Mouse (Mus musculus) lung, postnatal 14 days (tissue): Measurements from ENCODE around the gene Rassf3.

Experiments
- DNase-seq: peaks from one replicate; pipeline ENCODE4 v3.0.0; 2021

Gene Rassf3

DNA sequence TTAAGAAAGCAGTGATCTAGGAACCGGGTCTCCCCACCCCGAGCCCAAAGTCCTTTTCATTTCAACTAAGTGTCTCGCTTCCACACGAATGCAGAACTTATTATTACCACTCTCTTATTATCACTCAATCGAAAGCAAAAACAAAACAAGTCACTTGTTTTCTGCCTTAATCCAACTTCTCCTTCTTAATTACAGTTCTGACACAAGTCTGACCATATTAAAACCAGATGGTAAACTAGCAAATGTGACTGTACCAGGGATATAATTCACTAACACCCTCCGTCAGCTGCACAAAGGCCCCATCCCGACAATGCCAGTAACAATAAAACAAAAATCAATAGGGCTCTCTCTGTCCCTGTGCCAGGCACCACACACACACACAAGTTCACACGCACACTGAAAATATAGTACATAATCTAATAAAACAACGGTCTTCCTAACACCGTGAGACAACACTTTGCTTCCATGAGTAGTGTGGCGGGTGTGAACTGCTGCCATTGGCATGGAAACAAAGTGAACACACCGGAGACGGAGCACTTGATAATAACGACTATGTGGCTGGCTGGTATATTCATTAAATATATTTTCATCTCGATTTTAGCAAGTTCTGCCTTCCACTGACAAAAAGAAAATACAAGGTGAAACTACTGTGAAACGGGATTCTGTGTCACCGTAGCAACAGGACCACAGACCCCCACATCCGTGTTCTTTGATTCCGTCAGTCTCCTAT is 16.9 kb downstream of the Rassf3 start:
- no peak for DNase-seq

DNA sequence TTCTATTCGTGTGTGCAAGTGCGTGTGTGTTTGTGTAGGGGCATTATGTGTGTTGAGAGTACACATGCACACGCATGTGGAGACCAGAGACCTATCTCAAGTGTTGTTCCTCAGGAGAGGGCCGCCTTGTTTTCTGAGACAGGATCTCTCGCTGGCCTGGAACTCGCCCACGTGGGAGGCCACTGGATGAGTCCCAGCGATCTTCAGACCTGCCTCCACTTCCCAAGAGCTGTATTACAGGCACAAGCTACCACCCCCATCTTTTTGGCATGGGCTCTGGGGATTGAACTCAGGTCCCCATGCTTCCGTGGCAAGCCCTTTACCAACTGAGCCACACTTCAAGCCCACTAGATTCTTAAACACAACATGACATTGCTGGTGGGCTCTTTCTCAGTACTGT is 17.7 kb downstream of the Rassf3 start:
- DNase-seq = no peak

DNA sequence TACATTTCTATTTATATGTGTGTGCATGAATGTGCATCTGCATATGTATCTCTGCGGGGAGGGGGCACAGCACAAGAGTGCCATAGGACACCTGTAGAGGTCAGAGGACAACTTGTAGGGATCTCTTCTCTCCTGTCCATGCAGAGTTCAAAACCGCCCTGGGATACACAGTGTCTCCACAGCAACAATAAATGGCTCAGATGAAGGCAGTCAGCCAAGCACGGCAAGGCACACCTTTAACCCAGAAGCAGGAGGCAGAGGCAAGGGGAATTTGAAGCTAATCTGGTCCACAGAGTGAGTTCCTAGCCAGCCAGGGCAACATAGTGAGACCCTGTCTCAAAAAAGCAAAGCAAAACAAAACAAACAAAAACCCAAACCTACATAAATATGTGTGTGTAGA is 18.8 kb downstream of the Rassf3 start:
- no peak for DNase-seq

DNA sequence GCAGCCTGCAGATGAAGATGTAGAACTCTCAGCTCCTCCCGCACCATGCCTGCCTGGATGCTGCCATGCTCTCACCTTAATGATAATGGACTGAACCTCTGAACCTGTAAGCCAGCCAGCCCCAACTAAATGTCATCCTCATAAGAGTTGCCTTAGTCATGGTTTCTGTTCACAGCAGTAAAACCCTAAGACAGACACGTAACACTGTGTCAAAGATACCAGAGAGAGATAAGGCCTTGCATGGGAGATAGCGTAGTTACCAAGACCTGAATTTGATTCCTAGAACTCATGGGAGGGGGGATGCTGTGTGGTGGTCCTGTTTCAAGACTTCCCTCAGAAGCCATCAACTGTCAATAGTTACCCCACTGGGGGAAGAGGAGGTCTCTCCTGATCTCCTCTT is 20.6 kb downstream of the Rassf3 start:
- DNase-seq = no peak

DNA sequence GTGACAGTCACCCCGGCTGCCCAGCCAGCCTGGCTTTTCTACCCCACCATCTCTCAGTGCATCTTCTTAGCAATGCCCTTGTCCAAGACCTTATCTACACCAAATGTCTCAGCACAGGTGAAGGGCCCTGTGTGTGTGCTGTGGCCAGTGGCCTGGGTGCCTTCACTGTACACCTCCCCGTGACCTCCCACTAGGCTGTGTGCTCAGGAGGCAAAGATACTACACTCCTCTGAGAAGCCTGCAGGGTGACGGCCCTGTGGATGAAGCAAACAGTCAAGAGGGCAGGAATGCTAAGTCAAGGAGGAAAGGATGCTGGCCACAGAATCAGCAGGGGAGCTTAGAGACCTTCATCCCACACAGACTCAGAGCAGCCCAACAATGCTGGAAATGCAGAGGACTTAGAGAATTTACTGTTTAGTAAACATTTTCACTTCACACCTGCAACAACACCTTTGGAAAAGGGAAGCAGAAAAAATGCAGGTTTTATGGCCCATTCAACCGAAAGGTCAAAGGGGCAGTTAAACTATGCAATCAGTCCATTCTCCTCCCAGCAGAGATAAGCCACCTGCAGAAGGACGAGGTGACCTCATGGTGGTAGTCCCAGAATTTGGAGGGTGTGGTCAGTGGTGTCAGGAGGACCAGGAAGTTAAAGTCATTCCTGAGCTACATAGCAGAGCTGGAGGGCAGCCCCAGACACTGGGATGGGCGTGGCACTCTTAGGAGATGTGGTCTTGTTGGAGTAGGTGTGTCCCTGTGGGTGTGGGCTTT is 21.3 kb downstream of the Rassf3 start:
- no peak for DNase-seq

DNA sequence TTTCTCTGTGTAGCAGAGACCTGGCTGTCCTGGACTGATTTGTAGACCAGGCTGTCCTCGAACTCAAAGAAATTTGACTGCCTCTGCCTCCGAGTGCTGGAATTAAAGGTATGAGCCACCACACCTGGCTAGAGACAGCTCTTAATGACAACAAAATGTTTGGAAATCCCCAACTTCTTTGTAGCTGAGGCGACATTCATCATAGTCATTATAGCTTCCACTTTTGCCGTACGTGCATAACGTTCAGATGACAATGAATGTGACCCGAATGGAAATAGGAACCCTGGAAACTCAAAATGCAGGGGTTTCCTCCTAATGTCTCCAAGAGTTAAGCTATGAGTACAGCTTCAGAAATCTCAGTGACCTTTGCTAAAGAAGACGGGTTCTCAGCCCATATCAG is 22.1 kb downstream of the Rassf3 start:
- no peak for DNase-seq

DNA sequence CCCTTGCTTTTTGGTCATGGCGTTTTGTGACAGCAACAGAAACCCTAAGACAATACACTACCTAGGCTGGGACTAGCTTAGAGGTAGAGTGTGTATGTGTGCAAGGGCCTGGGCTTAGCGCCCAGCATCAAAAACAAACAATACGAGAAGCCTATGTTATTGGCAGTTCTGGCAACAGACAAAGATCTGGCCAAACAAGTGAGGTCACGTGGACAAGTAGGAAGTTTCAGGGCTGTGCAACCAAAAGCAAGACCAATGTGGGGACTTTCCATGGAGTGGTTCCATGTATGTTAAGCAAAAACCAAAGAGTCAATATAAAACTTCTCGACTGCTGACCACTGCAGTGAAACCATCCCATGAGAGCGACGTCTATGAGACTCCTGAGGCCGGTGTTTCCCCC is 30.3 kb downstream of the Rassf3 start:
- no peak for DNase-seq

DNA sequence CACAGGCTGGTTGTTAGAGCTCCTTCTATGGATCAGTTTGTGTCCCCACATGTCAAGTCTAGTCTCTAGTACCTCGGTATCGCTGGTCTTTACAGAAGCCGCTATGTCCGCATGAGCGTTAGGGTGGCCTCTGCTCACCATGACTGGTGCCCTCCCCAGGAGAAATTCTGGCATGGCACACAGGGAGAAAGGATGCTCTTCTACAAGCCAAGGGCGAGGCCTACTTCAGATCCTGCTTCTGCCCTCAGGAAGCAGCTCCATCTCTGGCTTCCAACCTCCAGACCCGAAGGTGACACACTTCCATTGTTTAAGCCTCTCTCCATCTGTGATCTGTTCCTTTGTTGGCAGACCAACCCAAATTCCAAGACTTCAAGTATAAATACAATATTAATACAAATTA is 31.9 kb downstream of the Rassf3 start:
- no peak for DNase-seq

DNA sequence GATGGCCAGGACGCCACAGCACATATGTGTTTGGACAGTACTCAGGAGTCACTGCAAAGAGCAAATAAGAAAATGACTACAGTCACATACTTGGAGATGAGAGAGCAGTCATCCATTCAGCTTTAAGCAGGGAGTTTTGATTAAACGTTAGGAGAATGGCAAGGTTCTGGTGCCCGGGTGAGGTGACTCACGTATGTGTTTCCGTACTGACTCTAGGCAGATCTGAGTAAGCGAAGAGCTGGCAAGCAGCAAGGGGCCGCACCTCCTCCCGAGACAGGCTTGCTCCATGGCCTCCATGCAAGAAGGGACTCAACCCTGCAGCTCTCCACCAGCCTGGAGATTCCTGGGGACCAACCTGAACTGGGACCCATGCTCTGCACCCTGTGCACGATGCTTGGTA is 32.4 kb downstream of the Rassf3 start:
- no peak for DNase-seq

DNA sequence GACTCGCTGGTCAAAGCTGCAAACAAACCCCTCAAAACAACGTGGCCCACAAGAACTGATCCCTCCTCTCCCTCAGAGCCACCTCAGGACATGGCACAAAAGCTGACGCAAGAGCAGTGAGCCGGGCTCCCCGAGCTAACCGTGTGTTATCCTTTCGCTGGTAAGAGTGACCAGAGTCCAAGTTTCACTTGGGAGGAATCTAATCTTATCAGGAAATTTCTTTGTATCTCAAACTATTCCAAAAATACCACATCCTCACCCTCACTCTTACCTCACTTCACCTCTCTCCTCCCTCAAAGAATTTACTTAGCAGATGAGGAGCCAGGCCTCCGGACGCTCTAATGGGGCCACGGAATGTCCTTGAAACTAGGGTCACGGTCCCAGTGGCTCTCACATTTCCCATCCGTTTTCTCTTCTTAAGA is 36.8 kb downstream of the Rassf3 start:
- no peak for DNase-seq

DNA sequence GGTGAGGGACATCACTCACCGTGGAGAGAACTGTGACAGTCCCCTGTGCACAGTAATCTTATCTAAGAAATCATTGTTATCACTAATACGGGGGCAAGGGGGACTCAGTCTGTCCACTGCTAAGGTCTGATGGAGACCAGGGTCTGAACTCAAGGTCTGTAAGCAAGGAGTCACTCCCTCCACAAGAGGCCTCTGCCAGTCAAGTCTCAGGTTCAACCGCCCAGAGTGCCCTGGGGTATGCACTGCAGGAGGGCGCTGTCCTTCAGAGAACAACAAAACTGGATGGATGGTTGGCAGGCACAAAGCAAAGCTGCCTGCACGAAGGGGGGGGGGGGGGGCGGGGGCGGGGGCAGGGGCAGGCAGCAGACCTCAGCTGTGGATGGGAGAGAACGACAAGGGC is 38.0 kb downstream of the Rassf3 start:
- no peak for DNase-seq

DNA sequence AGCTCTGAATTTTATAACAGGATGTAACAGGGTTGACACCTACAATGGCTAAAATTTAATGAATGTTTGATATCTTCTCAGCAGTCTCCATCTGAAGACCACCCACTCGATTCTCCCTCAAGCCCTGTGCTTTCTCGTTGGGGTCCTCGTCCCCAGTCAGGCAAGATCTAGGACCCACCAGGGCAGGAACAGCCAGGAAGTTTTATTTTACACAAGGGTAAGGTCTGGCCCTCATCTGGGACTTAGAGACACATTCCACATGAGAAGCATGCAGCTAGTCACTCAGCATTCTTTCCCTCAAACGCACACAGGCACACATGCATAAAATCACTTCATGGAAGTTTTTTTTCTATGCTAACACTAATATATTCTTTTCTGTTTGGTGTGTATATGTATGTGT is 39.5 kb downstream of the Rassf3 start:
- no peak for DNase-seq

DNA sequence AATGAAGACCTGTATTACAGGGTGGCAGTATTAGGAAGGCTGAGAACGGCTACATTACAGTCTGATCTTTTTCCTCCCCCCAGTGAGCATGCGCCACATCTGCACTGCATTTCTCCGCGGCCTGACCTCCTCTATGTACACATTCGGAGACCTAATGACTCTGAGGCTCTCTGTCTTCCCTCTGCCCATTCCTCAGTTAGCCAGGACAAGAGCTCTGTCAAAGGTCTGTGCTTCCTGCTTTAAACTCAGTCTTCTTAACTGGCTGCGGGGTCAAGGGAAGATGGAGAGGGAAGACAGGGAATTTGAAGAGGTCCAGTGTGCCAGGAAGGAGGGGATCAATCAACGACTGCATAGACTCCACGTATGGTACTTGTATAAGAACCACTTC is 39.9 kb downstream of the Rassf3 start:
- no peak for DNase-seq

DNA sequence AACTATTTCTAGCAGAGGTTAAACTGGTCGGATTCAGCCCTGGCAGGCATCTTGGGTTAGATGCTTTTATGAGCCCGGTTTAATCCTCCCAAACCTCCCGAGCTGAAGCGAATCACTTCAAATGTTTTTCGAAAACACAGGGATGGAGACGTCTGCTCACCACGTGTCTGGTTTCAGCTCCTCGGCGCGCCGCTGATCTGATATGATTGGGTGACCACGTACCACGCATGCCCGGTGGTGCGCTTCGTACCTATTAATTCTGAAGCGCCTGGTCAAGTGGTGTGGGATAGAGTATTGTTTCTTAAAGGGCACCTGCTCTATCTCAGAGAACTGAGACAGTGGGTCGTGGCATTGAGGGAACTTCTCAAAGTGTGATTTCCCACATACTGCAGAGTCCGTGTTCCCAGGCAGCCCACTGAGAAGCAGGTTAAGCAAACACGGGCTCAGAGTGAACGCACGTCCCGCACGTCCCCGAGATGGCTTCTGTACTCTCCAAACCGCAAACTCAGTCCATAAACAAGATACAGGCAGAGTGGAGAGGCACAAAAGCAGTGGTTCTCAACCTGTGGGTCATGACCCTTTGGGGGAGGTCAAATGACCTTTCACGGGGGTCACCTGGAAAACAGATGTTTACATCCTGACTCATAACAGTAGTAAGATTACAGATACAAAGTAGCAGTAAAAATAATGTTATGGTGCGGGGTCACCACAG is 40.4 kb downstream of the Rassf3 start:
- DNase-seq = no peak

DNA sequence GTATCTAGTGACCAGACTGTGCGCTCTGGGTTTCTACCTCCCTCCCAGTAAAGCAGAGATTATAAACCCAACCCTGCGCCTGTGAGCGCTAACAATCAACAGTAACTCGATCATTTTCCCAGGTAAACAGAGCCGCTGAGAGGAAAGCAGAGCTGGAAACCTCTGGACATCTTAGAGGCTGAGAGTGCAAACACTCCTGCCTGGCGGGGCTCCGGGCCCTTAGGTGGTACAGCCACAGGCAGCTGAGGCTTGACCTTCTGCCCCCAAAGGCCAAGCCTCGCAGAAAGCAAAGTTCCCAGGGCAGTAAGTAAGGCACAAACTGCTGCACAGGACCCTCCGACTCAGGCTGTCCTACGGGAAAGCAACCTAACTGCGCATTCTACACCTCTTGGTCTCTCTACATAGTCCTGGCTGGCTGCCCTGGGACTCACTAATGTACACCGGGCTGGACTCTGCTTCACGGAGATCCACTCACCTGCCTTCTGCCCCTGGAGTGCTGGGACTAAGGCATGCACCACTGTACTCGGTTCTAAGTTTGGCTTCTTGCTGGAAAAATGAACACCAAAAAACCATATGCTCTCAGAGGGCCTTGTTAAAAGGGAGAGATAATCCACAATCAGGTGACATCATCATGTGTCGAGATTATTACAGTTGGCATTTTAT is 41.6 kb downstream of the Rassf3 start:
- DNase-seq = no peak

DNA sequence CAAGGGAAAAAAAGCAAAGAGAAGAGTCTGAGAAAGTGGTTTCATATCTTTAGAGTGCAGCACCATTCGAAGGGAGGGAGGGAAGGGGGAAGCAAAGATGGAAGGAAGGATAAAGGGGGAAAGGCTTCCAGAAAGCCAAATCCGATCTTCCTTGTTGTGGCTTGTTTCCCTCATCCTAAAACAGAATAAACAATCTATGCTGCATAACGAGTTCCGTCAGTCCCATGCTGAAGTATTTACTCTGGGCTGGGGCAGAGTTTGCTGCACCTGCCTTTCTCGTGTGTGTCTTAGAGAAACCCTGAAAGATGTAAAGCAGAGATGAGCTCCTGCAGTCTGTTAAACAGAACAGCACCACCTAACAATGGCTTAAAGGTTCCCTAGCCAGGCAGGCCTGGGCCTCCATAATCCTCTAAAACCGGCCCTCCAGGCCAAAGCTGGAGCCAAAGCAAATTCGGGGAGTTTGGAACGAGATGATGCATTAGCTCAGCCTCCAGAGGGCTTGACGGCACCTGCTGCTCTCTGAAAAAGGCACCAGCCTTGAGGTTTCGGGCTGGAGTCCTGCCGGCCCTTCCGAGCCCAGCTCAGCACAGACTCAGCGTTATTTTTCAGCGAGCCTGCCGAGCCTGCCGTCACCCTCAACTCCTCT is 43.4 kb downstream of the Rassf3 start:
- DNase-seq = no peak

DNA sequence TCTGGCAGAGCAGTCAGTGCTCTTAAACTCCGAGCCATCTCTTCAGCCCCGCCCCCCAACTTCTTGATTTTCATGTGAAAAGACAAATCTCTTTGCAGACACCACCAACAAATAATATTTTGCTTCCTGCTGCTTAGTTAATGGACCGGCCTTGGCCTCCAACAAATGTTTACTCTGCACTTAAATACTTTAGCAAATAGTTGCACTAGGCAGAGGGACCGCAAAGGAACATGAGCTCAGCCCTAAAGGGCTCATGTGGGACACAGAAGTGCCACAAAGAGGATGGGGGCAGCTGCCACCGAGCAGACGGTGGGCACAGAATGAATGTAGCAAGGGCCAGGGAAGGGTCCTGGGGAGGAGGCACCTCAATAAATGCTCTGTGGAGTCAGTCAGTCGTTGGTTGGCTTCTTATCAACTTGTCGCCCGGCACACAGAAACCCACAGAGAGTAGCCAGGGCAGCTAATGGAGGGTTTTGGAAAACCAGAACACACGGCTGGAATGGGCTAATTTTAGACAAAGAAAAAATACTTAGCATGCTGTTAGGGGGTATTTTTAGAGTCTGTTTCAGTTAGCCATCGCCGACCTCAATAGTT is 44.0 kb downstream of the Rassf3 start:
- DNase-seq = peak; percentile 69

DNA sequence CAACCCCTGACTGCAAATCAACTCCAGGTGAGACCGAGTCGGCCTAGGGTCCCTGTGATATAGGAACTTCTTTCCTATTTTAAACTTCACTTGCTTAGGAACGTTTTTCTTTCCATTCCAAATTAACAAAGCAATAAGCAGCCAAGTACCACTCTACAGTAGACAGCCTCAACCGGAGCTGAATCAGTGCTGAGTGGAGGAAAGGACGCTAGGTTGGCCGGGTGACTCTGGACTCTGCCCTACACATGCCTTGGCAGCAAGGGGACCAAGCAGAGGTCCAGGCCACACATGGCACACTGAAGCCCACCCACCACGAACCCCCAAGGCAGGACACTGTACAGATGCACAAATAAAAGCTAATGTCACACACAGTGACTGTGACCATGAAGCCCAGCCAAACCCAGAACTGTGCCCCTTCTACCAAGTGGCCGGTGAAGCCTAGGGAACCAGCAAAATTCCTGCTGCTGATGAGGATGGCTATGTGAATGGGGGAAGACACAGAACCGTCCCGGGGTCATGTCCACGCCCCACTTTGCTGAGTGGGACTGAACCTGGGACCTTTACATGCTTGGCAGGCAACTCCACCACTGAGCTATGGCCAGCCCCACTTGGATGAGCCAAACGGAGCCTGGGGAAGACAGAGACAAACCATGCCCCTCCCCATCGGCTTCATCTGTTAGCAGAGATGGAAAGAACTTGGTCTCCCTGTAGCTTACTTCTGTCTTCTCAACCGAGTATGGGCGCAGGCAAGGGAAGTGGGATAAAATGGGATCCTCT is 45.2 kb downstream of the Rassf3 start:
- no peak for DNase-seq

DNA sequence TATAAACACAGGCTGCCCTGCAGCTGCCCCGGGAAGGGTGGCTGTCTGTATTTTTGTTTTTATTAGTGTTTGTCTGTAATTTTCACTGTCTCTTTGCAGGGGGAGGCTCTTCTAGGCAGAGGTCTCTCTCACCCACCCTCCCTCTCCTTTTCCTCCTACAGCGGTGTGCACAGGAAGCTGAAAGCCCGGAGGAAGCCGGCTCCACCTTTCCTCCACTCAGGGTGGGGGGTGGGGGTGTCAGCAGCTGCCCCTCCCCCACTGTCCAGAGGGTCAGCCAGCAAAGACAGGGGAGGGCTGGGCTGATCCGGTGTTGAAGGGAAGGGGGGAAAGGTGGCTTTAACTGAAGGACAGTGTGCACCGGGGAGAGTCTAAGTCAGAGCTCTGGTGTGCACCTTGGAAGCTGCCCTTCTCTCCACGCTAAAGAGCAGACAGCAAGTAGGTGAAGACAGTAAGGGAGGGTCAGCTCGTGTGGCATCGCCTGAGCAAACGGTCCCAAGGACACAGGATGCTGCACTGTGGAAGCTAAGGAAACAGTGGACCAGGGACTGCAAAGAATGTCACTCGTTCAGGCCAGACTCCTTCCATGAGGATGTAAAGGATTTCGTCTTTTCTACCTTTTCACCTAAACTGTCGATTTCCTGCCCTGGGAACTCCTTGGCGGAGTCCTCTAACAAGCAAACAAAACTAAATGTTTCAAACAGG is 46.0 kb downstream of the Rassf3 start:
- DNase-seq = no peak

DNA sequence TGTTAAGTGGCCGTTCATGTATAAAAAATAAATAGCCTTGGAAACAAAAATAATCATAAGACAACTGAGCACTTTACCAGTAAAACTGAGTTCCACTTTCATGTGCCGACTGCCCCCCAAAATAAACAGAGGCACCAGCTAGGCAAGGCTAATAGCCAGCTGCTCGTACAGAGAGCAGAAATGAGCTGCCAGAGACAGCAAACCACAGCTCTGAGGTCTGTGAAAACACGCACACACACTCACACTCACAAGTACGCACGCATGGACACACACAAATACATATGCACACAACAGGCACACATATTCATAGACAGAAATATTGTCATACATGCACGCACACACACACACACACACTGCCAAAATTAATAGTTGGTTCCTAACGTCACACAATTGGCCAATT is 46.6 kb downstream of the Rassf3 start:
- DNase-seq = no peak

DNA sequence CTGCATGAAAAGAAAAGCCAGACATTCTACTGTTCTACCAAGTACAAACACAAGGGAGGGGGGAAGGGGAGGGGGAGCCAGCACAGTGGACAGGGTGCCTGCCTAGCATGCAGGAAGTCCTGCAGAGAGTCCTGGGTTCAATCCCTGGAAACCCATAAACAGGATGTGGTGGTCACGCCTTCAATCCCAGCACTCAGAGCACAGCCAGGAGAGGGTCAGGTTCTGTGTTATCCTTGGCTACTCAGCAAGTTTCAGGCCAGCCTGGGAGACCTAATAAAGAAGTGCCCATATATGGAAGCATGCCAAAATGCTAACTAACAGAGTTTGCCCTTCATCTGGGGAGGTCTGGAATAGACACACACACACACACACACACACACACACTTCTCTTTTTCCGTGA is 47.1 kb downstream of the Rassf3 start:
- DNase-seq = no peak
